Mouse (Mus musculus): ENCODE measurements around the gene B430305J03Rik.

DNA sequence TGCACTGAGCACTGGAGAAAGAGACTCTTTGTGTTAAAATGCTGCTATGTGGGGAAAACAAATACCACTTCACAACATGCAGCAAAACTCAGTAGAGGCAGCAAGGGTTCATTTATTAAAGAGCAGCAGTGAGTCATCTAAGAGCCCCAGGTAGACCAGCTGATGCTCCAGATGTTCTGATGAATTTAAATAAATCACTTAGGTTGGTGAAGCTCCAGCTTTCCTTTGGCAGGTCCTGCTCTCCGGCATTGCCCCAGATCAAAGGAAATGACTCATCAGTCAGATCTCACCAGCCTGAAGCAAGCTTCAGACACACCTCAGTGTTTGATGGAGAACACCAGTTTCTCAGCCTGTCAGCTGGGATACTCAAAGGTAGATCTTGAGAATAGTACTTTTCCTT lies 20.1 kb downstream of the B430305J03Rik start:
- TF ChIP-seq CTCF (IDR thresholded peaks at IDR 0.05; ENCODE audit: low read depth) (no peak), EP300 (optimal IDR thresholded peaks at IDR 0.05) (no peak)

Measured in stomach, postnatal 0 days (tissue).